Mouse (Mus musculus) left cerebral cortex, postnatal 14 days (tissue): ENCODE data around the gene Tor3a. TPM values are rescaled to one million over a fixed set of nuclear protein-coding genes. Genes with fewer than 3 reads are reported as not detected.

Experiments used
- DNase-seq, 2 experiments: peaks; one replicate each; pipeline ENCODE4 v3.0.0; 2021 to 2022; ENCODE audit warnings: low spot score in 2 of 2, mixed read lengths in 1 of 2
- intact Hi-C: fragments of 180-260 bp; cut with DNase I; formaldehyde crosslinking; loops from one replicate; pipeline ENCODE4 v1.15.1; 2025
- total RNA-seq, 2 experiments: library from RNA; stranded (reverse); gene quantifications; 2 replicates each; pipeline ENCODE4 v1.2.3; 2021

Tor3a gene
- total RNA-seq, 2 experiments from 2014 or later: 4.2 to 6.8 TPM

DNA sequence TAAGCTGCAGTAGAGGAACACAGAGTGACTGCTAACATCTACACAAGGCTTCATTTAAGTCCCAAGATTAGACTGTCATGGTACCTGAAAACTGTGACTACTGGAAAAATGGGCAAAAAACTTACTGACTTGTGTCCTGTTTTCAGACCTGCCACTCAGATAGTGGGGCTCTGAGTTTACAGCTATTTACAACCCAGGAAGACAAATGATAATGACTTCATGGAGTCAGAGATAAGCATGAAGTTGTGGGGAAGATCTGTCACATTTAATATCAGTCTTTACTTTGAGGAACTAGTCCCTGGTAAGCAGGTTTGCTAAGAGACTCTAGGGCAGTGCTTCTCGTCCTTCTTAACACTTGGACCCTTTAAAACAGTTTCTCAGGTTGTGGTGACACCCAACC is 63.9 kb downstream of the Tor3a start:
- intact Hi-C loops: no loop called here
- no peak for DNase-seq

GRCm38 (mm10) chr1:156608496-156608895 is 65.7 kb downstream of the Tor3a start:
- no peak for DNase-seq
- intact Hi-C loops: no loop called here

DNA sequence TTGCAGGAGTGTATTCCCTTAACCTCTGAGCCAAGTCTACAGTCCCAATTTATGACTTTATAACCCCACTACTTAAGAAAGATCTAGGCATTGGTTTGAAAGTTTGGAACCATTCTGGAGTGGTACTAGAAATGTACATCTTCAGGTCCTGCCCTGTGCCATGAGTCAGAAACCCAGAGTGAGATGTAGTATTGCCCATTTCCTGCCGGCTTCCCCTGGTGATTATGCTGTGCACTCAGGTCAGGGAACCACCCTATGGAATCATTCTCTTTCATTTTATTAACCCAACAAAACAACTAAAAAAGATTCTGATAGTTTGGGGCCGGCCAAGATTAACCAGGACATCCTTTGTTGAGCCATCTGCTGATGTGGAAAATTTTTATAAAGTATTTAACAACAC is 68.2 kb downstream of the Tor3a start:
- intact Hi-C loops: no loop called here
- no peak for DNase-seq

DNA sequence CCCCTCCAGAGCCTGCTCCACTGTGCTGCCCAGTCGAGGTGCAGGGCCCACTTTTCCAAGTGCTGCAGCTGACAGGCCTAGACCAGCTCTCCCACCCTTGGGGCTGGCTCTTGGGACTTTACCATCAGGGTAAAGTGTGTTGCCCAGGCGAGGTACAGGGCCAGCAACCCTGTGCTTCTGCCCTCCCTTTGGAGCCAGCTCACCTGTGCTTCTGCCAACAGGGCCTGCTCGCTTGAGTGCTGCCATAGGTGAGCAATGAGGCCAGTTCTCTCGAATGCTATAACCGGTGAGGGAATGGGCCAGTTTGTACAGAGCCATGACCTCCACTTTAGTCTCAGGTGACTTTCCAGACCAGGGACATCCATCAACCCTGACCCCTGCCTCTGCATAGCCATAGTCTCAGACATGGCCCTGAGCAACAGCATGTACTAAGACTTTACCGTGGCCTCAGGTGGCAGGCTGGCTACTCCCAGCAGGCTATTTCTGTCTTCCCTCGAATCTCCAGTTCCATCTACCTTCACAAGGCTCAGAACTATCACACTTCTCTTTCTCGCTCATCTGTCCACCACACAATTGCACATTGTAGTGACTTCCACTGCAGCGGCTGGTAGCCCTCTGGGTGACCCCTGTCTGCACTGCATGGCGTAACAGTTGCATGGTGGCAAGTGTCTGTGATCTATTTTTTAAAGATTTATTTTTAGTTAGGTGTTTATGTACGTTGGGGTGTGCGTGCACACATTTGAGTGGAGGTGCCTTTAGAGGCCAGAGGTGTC is 68.9 kb downstream of the Tor3a start:
- no peak for DNase-seq
- intact Hi-C loops: no loop called here

Other genes with a start within 250 kb of the Tor3a start
- gene Soat1, start 200.0 kb downstream of the Tor3a start, total RNA-seq: 10 to 100 TPM; 32.9 to 36.7 TPM
- gene Gm10031, start 150.3 kb downstream of the Tor3a start, total RNA-seq: 10 to 100 TPM; 52.4 to 55.1 TPM
- 10 to 100 TPM; 59.6 to 59.7 TPM for gene Abl2, start 115.6 kb downstream of the Tor3a start, total RNA-seq
- gene Fam20b, start 44.7 kb upstream of the Tor3a start, total RNA-seq: 10 to 100 TPM; 59.5 to 64.6 TPM
- 1 to 10 TPM in 1 of 2 experiments, under 1 TPM in 1; 0.87 to 1.4 TPM for gene Angptl1, start 164.2 kb upstream of the Tor3a start, total RNA-seq